Mouse (Mus musculus): Measurements from ENCODE around the gene Heca. TPM values are rescaled to one million over a fixed set of nuclear protein-coding genes. Genes with fewer than 3 reads are reported as not detected.
A peak's percentile ranks its signal among the peaks of the same experiment; 100 is the strongest.

The Heca gene
- polyA plus RNA-seq, 1 experiment from 2014 or later: 4.6 TPM

GRCm38 (mm10) chr10:17946046-17946445, 1.8 kb downstream of the Heca start:
- ATAC-seq (ENCODE audit: insufficient read depth, low FRiP score): no peak
- Histone ChIP-seq H3K4me1 (ENCODE audit: control insufficient read depth, insufficient read depth, low read length) (peaks cover 7% of the 10 kb centered on the region; the same call in 1 of the 2 replicates), H3K36me3 (ENCODE audit: control insufficient read depth, insufficient read depth, low read length) (no peaks in the 10 kb centered on the region), H3K4me3 (replicated peaks; ENCODE audit: low read length) (peak overlapping the region; percentile 33), H3K9ac (ENCODE audit: low read length) (peak overlapping the region; percentile 63), H3K27ac (ENCODE audit: low read length) (no peak overlapping the region), H3K27me3 (ENCODE audit: control insufficient read depth, insufficient read depth, low read length) (no peaks in the 10 kb centered on the region), H3K4me2 (ENCODE audit: low read depth, low read length) (peak overlapping the region; percentile 62), H3K9me3 (replicated peaks; ENCODE audit: control insufficient read depth, low read length) (no peaks in the 10 kb centered on the region)
- 40% methylated on average over 3 of the region's 3 CpGs for WGBS

GRCm38 (mm10) chr10:17933622-17934021, 14.2 kb downstream of the Heca start:
- Histone ChIP-seq H3K9ac (ENCODE audit: low read length) (no peak overlapping the region), H3K4me2 (ENCODE audit: low read depth, low read length) (no peak overlapping the region), H3K4me1 (ENCODE audit: control insufficient read depth, insufficient read depth, low read length) (peaks cover 24% of the 10 kb centered on the region), H3K27ac (ENCODE audit: low read length) (no peak overlapping the region), H3K27me3 (ENCODE audit: control insufficient read depth, insufficient read depth, low read length) (no peaks in the 10 kb centered on the region), H3K9me3 (replicated peaks; ENCODE audit: control insufficient read depth, low read length) (no peaks in the 10 kb centered on the region), H3K4me3 (replicated peaks; ENCODE audit: low read length) (no peak overlapping the region), H3K36me3 (ENCODE audit: control insufficient read depth, insufficient read depth, low read length) (no peaks in the 10 kb centered on the region)
- ATAC-seq (ENCODE audit: insufficient read depth, low FRiP score): no peak
- 35% methylated on average over 2 of the region's 2 CpGs for WGBS

- Histone ChIP-seq H3K4me1 (ENCODE audit: control insufficient read depth, insufficient read depth, low read length) (peaks cover 24% of the 10 kb centered on the region), H3K4me2 (ENCODE audit: low read depth, low read length) (no peak overlapping the region), H3K27ac (ENCODE audit: low read length) (no peak overlapping the region), H3K4me3 (replicated peaks; ENCODE audit: low read length) (no peak overlapping the region), H3K9me3 (replicated peaks; ENCODE audit: control insufficient read depth, low read length) (no peaks in the 10 kb centered on the region), H3K9ac (ENCODE audit: low read length) (no peak overlapping the region), H3K36me3 (ENCODE audit: control insufficient read depth, insufficient read depth, low read length) (no peaks in the 10 kb centered on the region), H3K27me3 (ENCODE audit: control insufficient read depth, insufficient read depth, low read length) (no peaks in the 10 kb centered on the region)
- peak; percentile 44; the same call in 1 of the 2 replicates for ATAC-seq (ENCODE audit: insufficient read depth, low FRiP score)
- WGBS: 70% methylated on average over 3 of the region's 3 CpGs
Observed at GRCm38 (mm10) chr10:17932131-17932530, 15.7 kb downstream of the Heca start.

- Histone ChIP-seq H3K4me1 (ENCODE audit: control insufficient read depth, insufficient read depth, low read length) (peaks cover 24% of the 10 kb centered on the region), H3K27ac (ENCODE audit: low read length) (no peak overlapping the region; the same call in 1 of the 2 replicates), H3K36me3 (ENCODE audit: control insufficient read depth, insufficient read depth, low read length) (no peaks in the 10 kb centered on the region), H3K9me3 (replicated peaks; ENCODE audit: control insufficient read depth, low read length) (no peaks in the 10 kb centered on the region), H3K27me3 (ENCODE audit: control insufficient read depth, insufficient read depth, low read length) (no peaks in the 10 kb centered on the region), H3K9ac (ENCODE audit: low read length) (no peak overlapping the region), H3K4me2 (ENCODE audit: low read depth, low read length) (no peak overlapping the region), H3K4me3 (replicated peaks; ENCODE audit: low read length) (no peak overlapping the region)
- no peak for ATAC-seq (ENCODE audit: insufficient read depth, low FRiP score)
- 43% methylated on average over 1 of the region's 1 CpGs for WGBS
Observed at GRCm38 (mm10) chr10:17931157-17931556, 16.7 kb downstream of the Heca start.

GRCm38 (mm10) chr10:17930445-17931083, 17.3 kb downstream of the Heca start:
- no peak overlapping the region for H3K4me3 ChIP-seq (replicated peaks; ENCODE audit: low read length)
- peak overlapping the region; percentile 60 for H3K27ac ChIP-seq (ENCODE audit: low read length)
- 13% methylated on average over 6 of the region's 6 CpGs for WGBS
- H3K9ac ChIP-seq (ENCODE audit: low read length): no peak overlapping the region
- H3K4me2 ChIP-seq (ENCODE audit: low read depth, low read length): no peak overlapping the region
- no peaks in the 10 kb centered on the region for H3K36me3 ChIP-seq (ENCODE audit: control insufficient read depth, insufficient read depth, low read length)
- H3K27me3 ChIP-seq (ENCODE audit: control insufficient read depth, insufficient read depth, low read length): no peaks in the 10 kb centered on the region
- H3K9me3 ChIP-seq (replicated peaks; ENCODE audit: control insufficient read depth, low read length): no peaks in the 10 kb centered on the region
- ATAC-seq (ENCODE audit: insufficient read depth, low FRiP score): peak; percentile 79
- peaks cover 25% of the 10 kb centered on the region for H3K4me1 ChIP-seq (ENCODE audit: control insufficient read depth, insufficient read depth, low read length)

GRCm38 (mm10) chr10:17925200-17925599, 22.7 kb downstream of the Heca start:
- no peaks in the 10 kb centered on the region for H3K27me3 ChIP-seq (ENCODE audit: control insufficient read depth, insufficient read depth, low read length)
- 88% methylated on average over 3 of the region's 3 CpGs for WGBS
- no peaks in the 10 kb centered on the region for H3K9me3 ChIP-seq (replicated peaks; ENCODE audit: control insufficient read depth, low read length)
- no peaks in the 10 kb centered on the region for H3K36me3 ChIP-seq (ENCODE audit: control insufficient read depth, insufficient read depth, low read length)
- no peak for ATAC-seq (ENCODE audit: insufficient read depth, low FRiP score)
- H3K27ac ChIP-seq (ENCODE audit: low read length): no peak overlapping the region
- H3K4me1 ChIP-seq (ENCODE audit: control insufficient read depth, insufficient read depth, low read length): peaks cover 8% of the 10 kb centered on the region
- H3K9ac ChIP-seq (ENCODE audit: low read length): no peak overlapping the region
- no peak overlapping the region for H3K4me2 ChIP-seq (ENCODE audit: low read depth, low read length)
- H3K4me3 ChIP-seq (replicated peaks; ENCODE audit: low read length): no peak overlapping the region

GRCm38 (mm10) chr10:17924166-17924565, 23.7 kb downstream of the Heca start:
- WGBS: 65% methylated on average over 3 of the region's 3 CpGs
- ATAC-seq (ENCODE audit: insufficient read depth, low FRiP score): no peak
- Histone ChIP-seq H3K9ac (ENCODE audit: low read length) (no peak overlapping the region), H3K4me3 (replicated peaks; ENCODE audit: low read length) (no peak overlapping the region), H3K4me1 (ENCODE audit: control insufficient read depth, insufficient read depth, low read length) (peaks cover 10% of the 10 kb centered on the region), H3K27me3 (ENCODE audit: control insufficient read depth, insufficient read depth, low read length) (no peaks in the 10 kb centered on the region), H3K4me2 (ENCODE audit: low read depth, low read length) (no peak overlapping the region), H3K27ac (ENCODE audit: low read length) (no peak overlapping the region), H3K9me3 (replicated peaks; ENCODE audit: control insufficient read depth, low read length) (no peaks in the 10 kb centered on the region), H3K36me3 (ENCODE audit: control insufficient read depth, insufficient read depth, low read length) (no peaks in the 10 kb centered on the region)

DNA sequence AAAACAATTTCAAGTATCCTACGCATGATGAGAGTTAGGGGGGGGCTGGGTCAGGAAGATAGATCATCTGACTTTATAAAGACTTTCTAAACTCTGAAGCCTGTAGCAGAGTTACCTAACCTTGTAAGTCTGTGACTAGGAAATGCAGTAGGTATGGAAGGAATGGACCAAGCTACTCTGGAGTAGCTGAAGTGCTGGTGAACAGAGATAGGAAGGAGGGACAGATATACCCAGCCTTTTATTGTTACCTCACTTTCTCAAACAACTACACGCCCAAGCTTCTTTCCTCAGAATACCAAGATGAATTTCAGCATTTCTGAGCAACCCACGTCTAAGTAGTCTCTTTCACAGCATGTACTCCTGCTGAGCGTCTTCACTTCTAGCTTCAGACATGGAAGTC, 26.5 kb downstream of the Heca start:
- 75% methylated on average over 4 of the region's 4 CpGs for WGBS
- no peak for ATAC-seq (ENCODE audit: insufficient read depth, low FRiP score)
- Histone ChIP-seq H3K9ac (ENCODE audit: low read length) (no peak overlapping the region), H3K27me3 (ENCODE audit: control insufficient read depth, insufficient read depth, low read length) (no peaks in the 10 kb centered on the region), H3K4me2 (ENCODE audit: low read depth, low read length) (no peak overlapping the region), H3K9me3 (replicated peaks; ENCODE audit: control insufficient read depth, low read length) (no peaks in the 10 kb centered on the region), H3K4me3 (replicated peaks; ENCODE audit: low read length) (no peak overlapping the region), H3K4me1 (ENCODE audit: control insufficient read depth, insufficient read depth, low read length) (peaks cover 7% of the 10 kb centered on the region), H3K36me3 (ENCODE audit: control insufficient read depth, insufficient read depth, low read length) (no peaks in the 10 kb centered on the region), H3K27ac (ENCODE audit: low read length) (no peak overlapping the region)

DNA sequence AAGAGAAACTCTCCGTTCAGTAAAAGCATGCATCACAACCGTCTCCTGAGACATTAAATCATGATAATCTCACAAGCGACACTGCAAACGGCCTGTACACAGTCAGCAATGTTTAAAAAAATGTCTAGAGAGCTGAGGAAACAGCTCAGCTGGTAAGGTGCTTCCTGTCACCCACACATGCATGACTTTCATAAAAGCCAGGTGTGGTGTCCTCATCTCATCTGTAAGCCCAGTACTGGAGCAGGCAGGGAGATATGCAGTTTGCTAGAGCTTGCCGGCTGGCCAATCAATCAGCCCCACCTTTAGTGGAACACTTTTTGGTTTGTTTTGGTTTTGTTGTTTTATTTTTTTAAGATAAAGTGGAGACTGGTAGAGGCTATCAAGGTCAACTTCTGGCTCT, 27.9 kb downstream of the Heca start:
- no peak for ATAC-seq (ENCODE audit: insufficient read depth, low FRiP score)
- WGBS: 43% methylated on average over 5 of the region's 5 CpGs
- no peaks in the 10 kb centered on the region for H3K27me3 ChIP-seq (ENCODE audit: control insufficient read depth, insufficient read depth, low read length)

More for the DNA sequence above, 27.9 kb downstream of the Heca start:
- Histone ChIP-seq H3K4me2 (ENCODE audit: low read depth, low read length) (no peak overlapping the region), H3K9ac (ENCODE audit: low read length) (no peak overlapping the region), H3K9me3 (replicated peaks; ENCODE audit: control insufficient read depth, low read length) (no peaks in the 10 kb centered on the region), H3K27ac (ENCODE audit: low read length) (no peak overlapping the region), H3K4me3 (replicated peaks; ENCODE audit: low read length) (no peak overlapping the region), H3K4me1 (ENCODE audit: control insufficient read depth, insufficient read depth, low read length) (peaks cover 5% of the 10 kb centered on the region; the same call in 1 of the 2 replicates), H3K36me3 (ENCODE audit: control insufficient read depth, insufficient read depth, low read length) (peaks cover 6% of the 10 kb centered on the region; the same call in 1 of the 2 replicates)
